Mouse (Mus musculus) spleen, adult 2 months (tissue): Measurements from ENCODE around the gene Sgta. TPM values are rescaled to one million over a fixed set of nuclear protein-coding genes. Genes with fewer than 3 reads are reported as not detected.
"Not testable (repeated sequence)": the region's sequence is repeated elsewhere in the genome, so short reads cannot be mapped to it uniquely, and the experiment has no call there.

ENCODE experiments used
- DNase-seq, 2 experiments: peaks; one replicate each; pipeline versions ENCODE4 v3.0.0 to v3.0.0-alpha.2; 2012 to 2021; ENCODE audit warnings: low spot score in 2 of 2, low read depth in 1 of 2
- H3K27ac ChIP-seq: fragments of 200-500 bp; 2 replicates; pipeline ENCODE4 v1.5.1; 2012; ENCODE audit warnings: low read length, inconsistent platforms; ENCODE audit not compliant: insufficient read depth
- H3K27me3 ChIP-seq: fragments of 200-500 bp; 2 replicates; pipeline ENCODE4 v1.6.1; 2012; ENCODE audit warnings: mild to moderate bottlenecking, moderate library complexity, low read length, inconsistent platforms; ENCODE audit not compliant: control insufficient read depth, insufficient read depth
- H3K36me3 ChIP-seq: fragments of 200-500 bp; 2 replicates; pipeline ENCODE4 v1.6.1; 2012; ENCODE audit warnings: mild to moderate bottlenecking, low read length, inconsistent platforms; ENCODE audit not compliant: control insufficient read depth, insufficient read depth
- H3K4me1 ChIP-seq: fragments of 200-500 bp; 2 replicates; pipeline ENCODE4 v1.6.1; 2011; ENCODE audit warnings: inconsistent platforms; ENCODE audit not compliant: control insufficient read depth, insufficient read depth, insufficient read length
- H3K4me3 ChIP-seq: fragments of 200-500 bp; 2 replicates; pipeline ENCODE4 v1.5.1; 2011; ENCODE audit warnings: mild to moderate bottlenecking, inconsistent platforms; ENCODE audit not compliant: insufficient read depth, insufficient read length; ENCODE audit errors: extremely low read depth
- CTCF ChIP-seq: fragments of 200-500 bp; IDR thresholded peaks from 2 replicates; pipeline ENCODE4 v1.5.1; 2011; ENCODE audit warnings: mild to moderate bottlenecking, inconsistent platforms; ENCODE audit not compliant: insufficient read depth, insufficient read length, insufficient replicate concordance; ENCODE audit errors: extremely low read depth
- POLR2A ChIP-seq: fragments of 200-500 bp; IDR thresholded peaks from 2 replicates; pipeline ENCODE4 v1.6.1; 2011; ENCODE audit warnings: low read depth, low read length, inconsistent platforms
- WGBS: fragments of 180-500 bp; shearing (Covaris S2); methylation state at CpG from one replicate; pipeline ENCODE4 v1.1.7; 2018; 5-methylcytosine and 5-hydroxymethylcytosine counted together
- polyA plus RNA-seq: library from polyadenylated mRNA; depleted of rRNA; stranded (reverse); fragments of >200 nt; gene quantifications from 2 replicates; pipeline ENCODE4 v1.2.3, GENCODE M21; 2012

Gene Sgta
- polyA plus RNA-seq, 1 experiment = 88.8 TPM

GRCm38 (mm10) chr10:81075734-81076133 is 15.8 kb upstream of the Sgta start:
- no peak overlapping the region for H3K4me3 ChIP-seq
- no peaks in the 10 kb centered on the region for H3K27me3 ChIP-seq
- no peak for TF ChIP-seq CTCF
- TF ChIP-seq POLR2A = no peak
- H3K36me3 ChIP-seq = no peaks in the 10 kb centered on the region
- no peaks in the 10 kb centered on the region; the same call in 1 of the 2 replicates for H3K4me1 ChIP-seq
- H3K27ac ChIP-seq = no peak overlapping the region
- no peak for DNase-seq
- 46% methylated on average over 8 of the region's 8 CpGs for WGBS

DNA sequence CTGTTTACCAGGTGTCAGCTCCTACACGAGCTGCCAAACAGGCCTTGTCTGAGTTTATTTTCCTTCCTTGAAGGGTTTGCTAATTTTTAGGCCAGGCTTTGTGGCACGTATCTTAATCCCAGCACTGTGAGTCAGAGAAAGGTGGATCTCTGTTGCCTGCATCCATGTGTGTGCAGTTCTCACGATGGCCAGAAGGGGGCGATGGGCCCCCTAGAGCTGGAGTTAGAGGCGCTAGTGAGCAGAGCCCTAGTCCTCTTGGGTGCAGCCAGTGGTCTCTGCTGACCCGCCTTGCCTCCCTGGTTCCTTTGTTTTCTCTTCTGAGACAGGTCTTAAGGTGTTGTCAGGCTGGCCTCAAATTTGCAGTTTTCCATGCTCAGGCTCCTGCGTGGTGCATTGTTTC is 13.5 kb upstream of the Sgta start:
- TF ChIP-seq CTCF (peak; percentile 46; the same call in 1 of the 2 replicates), POLR2A (no peak)
- Histone ChIP-seq H3K27me3 (no peaks in the 10 kb centered on the region), H3K4me3 (no peak overlapping the region), H3K4me1 (peaks cover 8% of the 10 kb centered on the region; the same call in 1 of the 2 replicates), H3K36me3 (no peaks in the 10 kb centered on the region), H3K27ac (no peak overlapping the region)
- 71% methylated on average over 7 of the region's 7 CpGs for WGBS
- DNase-seq = no peak

DNA sequence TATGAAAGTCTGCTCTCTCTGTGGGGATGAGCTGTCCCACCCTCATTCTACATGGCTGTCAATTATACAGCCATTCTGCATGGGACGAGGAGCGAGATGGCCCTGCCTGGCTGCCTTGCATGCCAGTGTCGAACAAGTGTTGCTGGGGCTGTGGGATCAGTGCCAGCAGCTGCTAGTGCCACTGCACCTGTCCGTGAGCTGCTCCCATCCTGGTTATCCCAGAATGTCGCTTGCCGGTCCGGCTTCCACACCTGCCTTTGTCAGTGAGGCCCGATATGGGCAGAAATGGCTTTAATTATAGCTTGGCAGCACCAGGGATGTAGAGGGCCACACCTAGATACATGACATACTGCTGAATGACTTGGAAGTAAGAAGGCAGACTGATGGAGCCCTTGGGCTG is 12.3 kb upstream of the Sgta start:
- no peak overlapping the region for H3K4me3 ChIP-seq
- no peak for TF ChIP-seq CTCF
- no peak for TF ChIP-seq POLR2A
- WGBS = 93% methylated on average over 8 of the region's 8 CpGs

GRCm38 (mm10) chr10:81069836-81070235 is 9.9 kb upstream of the Sgta start, which contains the start of gene Thop1:
Gene Thop1, plus strand, starts transcription at chr10:81070035.
- Histone ChIP-seq H3K27me3 (no peaks in the 10 kb centered on the region), H3K4me1 (peaks cover 8% of the 10 kb centered on the region; the same call in 1 of the 2 replicates), H3K27ac (no peak within 1 kb of the TSS), H3K4me3 (peak within 1 kb of the TSS; percentile 59), H3K36me3 (no peaks in the 10 kb centered on the region)
- DNase-seq = peak; percentile 98 to 99
- under 1% methylated on average over 35 of the region's 35 CpGs for WGBS
- TF ChIP-seq POLR2A (peak; percentile 47), CTCF (no peak)

More for the DNA sequence above, 12.3 kb upstream of the Sgta start:
- H3K36me3 ChIP-seq = no peaks in the 10 kb centered on the region
- H3K27ac ChIP-seq = no peak overlapping the region
- DNase-seq = no peak
- H3K4me1 ChIP-seq = peaks cover 8% of the 10 kb centered on the region; the same call in 1 of the 2 replicates
- no peaks in the 10 kb centered on the region for H3K27me3 ChIP-seq

DNA sequence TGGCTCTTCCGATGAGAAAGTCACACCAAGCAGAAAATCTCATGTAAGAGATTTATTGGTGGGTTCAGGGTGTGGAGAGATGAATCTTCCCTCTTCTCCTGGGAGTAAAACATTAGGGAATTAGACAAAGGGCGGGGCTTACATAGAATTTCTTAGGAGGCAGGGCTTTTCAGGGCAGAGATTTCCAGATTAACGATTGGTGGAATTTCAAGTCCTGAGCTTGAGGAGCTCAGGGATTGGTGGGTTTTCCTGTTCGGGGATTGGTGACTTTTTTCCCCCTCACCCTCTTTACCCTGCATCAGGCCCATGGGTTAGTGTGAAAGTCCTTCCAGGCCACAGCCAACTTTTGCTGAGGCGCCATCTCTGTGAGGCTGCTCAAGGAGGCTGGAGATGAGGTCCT is 8.7 kb upstream of the Sgta start:
- Histone ChIP-seq H3K4me3 (no peak overlapping the region), H3K27me3 (no peaks in the 10 kb centered on the region), H3K36me3 (no peaks in the 10 kb centered on the region), H3K27ac (no peak overlapping the region), H3K4me1 (peaks cover 8% of the 10 kb centered on the region; the same call in 1 of the 2 replicates)
- TF ChIP-seq POLR2A (no peak), CTCF (no peak)
- no peak for DNase-seq
- 79% methylated on average over 5 of the region's 5 CpGs for WGBS

DNA sequence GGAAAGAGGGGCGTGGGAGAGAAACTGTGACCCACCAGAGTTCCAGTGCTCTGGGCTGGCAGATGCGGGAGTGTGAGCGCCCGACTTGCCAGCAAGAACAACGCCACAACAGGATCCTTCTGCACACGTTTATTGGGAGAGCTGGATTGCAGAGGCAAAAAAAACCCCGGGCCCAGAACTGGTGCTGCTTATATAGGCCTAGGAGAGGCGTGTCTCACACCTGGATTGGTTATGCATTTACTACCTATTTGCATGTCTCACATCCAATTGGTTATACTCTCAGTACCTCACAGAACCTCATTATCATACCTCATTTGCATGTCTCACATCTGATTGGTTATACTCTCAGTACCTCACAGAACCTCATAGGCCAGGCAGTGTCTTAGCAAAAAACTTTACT is 4.5 kb upstream of the Sgta start:
- not testable (repeated sequence) for H3K27ac ChIP-seq, DNase-seq, H3K4me3 ChIP-seq, H3K36me3 ChIP-seq, H3K27me3 ChIP-seq, H3K4me1 ChIP-seq
- WGBS = 92% methylated on average over 8 of the region's 8 CpGs

- H3K27me3 ChIP-seq = no peaks in the 10 kb centered on the region
These were observed 2.7 kb upstream of the Sgta start for GRCm38 (mm10) chr10:81062710-81063109.

More at GRCm38 (mm10) chr10:81062710-81063109, 2.7 kb upstream of the Sgta start:
- Histone ChIP-seq H3K4me1 (peaks cover 6% of the 10 kb centered on the region; the same call in 1 of the 2 replicates), H3K27ac (no peak overlapping the region), H3K4me3 (no peak overlapping the region), H3K36me3 (no peaks in the 10 kb centered on the region)
- WGBS = 59% methylated on average over 4 of the region's 4 CpGs
- TF ChIP-seq POLR2A (no peak), CTCF (no peak)
- DNase-seq = no peak
